Mouse (Mus musculus) kidney, embryonic 14.5 days (tissue): Measurements from ENCODE around the gene Sstr4. TPM values are rescaled to one million over a fixed set of nuclear protein-coding genes. Genes with fewer than 3 reads are reported as not detected.
A peak's percentile ranks its signal among the peaks of the same experiment; 100 is the strongest.

Experiments
- ATAC-seq: fragments of 200-750 bp; cut with Nextera tagmentation; 2 replicates; pipeline ENCODE4 v1.8.0; 2017; ENCODE audit warnings: moderate number of reproducible peaks, mild to moderate bottlenecking, moderate TSS enrichment, moderate library complexity; ENCODE audit not compliant: low FRiP score, low TSS enrichment
- H3K27ac ChIP-seq: fragments of 300-500 bp; sonication (generic); 2 replicates; pipeline ENCODE4 v1.5.1; 2014; ENCODE audit warnings: low read depth, mild to moderate bottlenecking, low read length, moderate library complexity, mixed read lengths
- H3K27me3 ChIP-seq: fragments of 300-500 bp; sonication (generic); 2 replicates; pipeline ENCODE4 v1.6.1; 2014; ENCODE audit warnings: mild to moderate bottlenecking, low read length; ENCODE audit not compliant: control insufficient read depth, insufficient read depth
- H3K36me3 ChIP-seq: fragments of 300-500 bp; sonication (generic); 2 replicates; pipeline ENCODE4 v1.6.1; 2014; ENCODE audit warnings: low read length, mixed read lengths; ENCODE audit not compliant: control insufficient read depth, insufficient read depth
- H3K4me1 ChIP-seq: fragments of 300-500 bp; sonication (generic); 2 replicates; pipeline ENCODE4 v1.6.1; 2014; ENCODE audit warnings: low read length, mixed read lengths; ENCODE audit not compliant: control insufficient read depth, insufficient read depth
- H3K4me2 ChIP-seq: fragments of 300-500 bp; sonication (generic); replicated peaks from 2 replicates; pipeline ENCODE4 v1.6.1; 2014; ENCODE audit warnings: low read depth, mild to moderate bottlenecking, low read length
- H3K4me3 ChIP-seq: fragments of 300-500 bp; sonication (generic); 2 replicates; pipeline ENCODE4 v1.5.1; 2014; ENCODE audit warnings: mild to moderate bottlenecking, low read length
- H3K9ac ChIP-seq: fragments of 300-500 bp; sonication (generic); 2 replicates; pipeline ENCODE4 v1.6.1; 2014; ENCODE audit warnings: low read depth, mild to moderate bottlenecking, low read length, moderate library complexity
- H3K9me3 ChIP-seq: fragments of 300-500 bp; sonication (generic); 2 replicates; pipeline ENCODE4 v1.6.1; 2016; ENCODE audit warnings: low read length; ENCODE audit not compliant: control insufficient read depth
- WGBS: fragments of 180-500 bp; shearing (Covaris S2); extraction: QIAGEN DNeasy Blood & Tissue Kit; methylation state at CpG from one replicate; pipeline ENCODE4 v1.1.7; 2014; 5-methylcytosine and 5-hydroxymethylcytosine counted together
- polyA plus RNA-seq: library from polyadenylated mRNA; unstranded; fragments of >200 nt; fragmentation: Nextera tagmentation; extraction: Ambion mirVana; gene quantifications from 2 replicates; pipeline ENCODE4 v1.2.1, GENCODE M21; 2014

Sstr4 gene
- polyA plus RNA-seq, result 0.36 and 0.45 TPM in 2 replicates

DNA sequence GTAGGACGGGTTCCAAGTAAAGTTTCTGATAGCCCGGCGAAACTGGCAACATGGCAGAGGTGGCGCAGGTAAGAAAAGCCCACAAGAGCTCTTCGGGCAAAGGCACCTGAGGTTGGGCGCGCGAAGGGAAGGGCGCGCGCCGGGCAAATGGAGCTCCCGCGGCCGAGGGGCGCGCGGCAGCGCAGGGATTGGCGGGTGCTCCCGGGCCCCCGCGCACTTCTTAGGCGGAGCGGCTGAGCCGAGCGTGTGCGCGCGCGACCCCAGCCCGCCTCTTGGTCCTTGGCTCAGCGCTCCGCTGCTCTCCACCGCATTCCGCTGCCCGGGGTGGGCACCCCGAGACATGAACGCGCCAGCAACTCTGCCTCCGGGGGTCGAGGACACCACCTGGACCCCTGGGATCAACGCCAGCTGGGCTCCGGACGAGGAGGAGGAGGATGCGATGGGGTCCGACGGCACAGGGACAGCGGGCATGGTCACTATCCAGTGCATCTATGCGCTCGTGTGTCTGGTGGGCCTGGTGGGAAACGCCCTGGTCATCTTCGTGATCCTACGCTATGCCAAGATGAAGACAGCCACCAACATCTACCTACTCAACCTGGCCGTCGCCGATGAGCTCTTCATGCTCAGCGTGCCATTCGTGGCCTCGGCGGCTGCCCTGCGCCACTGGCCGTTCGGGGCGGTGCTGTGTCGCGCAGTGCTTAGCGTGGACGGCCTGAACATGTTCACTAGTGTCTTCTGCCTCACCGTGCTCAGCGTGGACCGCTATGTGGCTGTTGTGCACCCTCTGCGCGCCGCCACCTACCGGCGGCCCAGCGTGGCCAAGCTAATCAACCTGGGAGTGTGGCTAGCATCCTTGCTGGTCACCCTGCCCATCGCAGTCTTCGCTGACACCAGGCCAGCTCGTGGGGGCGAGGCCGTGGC lies at the start of gene Sstr4:
Gene Sstr4 (plus strand): TSS at position 214 of the 921 bp plus-strand sequence.
- H3K9me3 ChIP-seq, result no peaks in the 10 kb centered on the region
- peak within 1 kb of the TSS; percentile 20 for H3K9ac ChIP-seq
- ATAC-seq, result peak; percentile 77
- no peaks in the 10 kb centered on the region for H3K4me1 ChIP-seq
- H3K27ac ChIP-seq, result no peak within 1 kb of the TSS
- 7% methylated on average over 55 of the region's 83 CpGs for WGBS
- H3K36me3 ChIP-seq, result no peaks in the 10 kb centered on the region
- H3K4me2 ChIP-seq, result peak within 1 kb of the TSS; percentile 93
- peaks cover 16% of the 10 kb centered on the region for H3K27me3 ChIP-seq
- H3K4me3 ChIP-seq, result peak within 1 kb of the TSS; percentile 48

DNA sequence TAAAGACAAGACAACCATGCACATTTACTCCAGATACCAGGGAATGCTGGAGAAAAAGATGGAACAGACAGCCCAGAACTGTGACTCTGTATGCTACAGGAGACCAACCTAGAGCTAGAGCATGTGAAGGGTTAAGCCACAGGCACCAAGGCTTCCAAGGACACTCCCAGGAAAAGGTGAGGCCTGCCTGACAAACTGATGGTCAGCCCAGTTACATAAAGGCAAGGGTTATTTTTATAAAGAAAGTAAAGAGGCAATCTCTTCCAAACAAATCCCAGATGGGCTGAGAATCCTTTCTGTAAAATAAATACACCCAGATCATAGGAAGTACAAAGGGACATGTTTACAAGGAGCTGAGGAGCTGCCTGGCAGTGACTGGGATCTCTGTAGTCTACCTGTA lies 49.8 kb upstream of the Sstr4 start:
- Histone ChIP-seq H3K4me2 (no peak overlapping the region), H3K9ac (no peak overlapping the region), H3K27ac (no peak overlapping the region), H3K4me1 (no peaks in the 10 kb centered on the region), H3K4me3 (no peak overlapping the region), H3K9me3 (no peaks in the 10 kb centered on the region), H3K27me3 (no peaks in the 10 kb centered on the region), H3K36me3 (no peaks in the 10 kb centered on the region)
- no peak for ATAC-seq

DNA sequence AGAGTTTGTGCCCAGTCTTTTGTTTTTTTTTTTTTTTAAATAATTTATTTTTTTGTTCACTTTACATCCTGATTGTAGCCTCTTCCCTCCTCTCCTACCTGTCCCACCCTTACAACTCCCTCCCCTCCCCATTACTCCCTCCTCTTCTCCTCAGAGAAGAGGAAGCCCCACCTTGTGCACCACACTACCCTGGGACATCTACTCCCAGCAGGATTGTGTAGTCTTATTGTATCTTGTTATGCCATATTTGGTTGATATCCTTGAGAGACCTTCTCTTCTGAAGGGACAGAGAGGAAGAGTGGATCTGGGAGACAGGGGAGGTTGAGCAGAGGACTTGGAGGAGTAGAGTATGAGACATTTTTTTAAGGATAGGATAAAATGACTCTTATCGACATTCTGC lies 48.2 kb upstream of the Sstr4 start:
- Histone ChIP-seq H3K27ac (no peak overlapping the region), H3K4me3 (no peak overlapping the region), H3K9ac (no peak overlapping the region), H3K9me3 (no peaks in the 10 kb centered on the region), H3K4me1 (no peaks in the 10 kb centered on the region), H3K36me3 (no peaks in the 10 kb centered on the region), H3K27me3 (no peaks in the 10 kb centered on the region), H3K4me2 (no peak overlapping the region)
- ATAC-seq, result no peak
- 88% methylated on average over 1 of the region's 1 CpGs for WGBS

DNA sequence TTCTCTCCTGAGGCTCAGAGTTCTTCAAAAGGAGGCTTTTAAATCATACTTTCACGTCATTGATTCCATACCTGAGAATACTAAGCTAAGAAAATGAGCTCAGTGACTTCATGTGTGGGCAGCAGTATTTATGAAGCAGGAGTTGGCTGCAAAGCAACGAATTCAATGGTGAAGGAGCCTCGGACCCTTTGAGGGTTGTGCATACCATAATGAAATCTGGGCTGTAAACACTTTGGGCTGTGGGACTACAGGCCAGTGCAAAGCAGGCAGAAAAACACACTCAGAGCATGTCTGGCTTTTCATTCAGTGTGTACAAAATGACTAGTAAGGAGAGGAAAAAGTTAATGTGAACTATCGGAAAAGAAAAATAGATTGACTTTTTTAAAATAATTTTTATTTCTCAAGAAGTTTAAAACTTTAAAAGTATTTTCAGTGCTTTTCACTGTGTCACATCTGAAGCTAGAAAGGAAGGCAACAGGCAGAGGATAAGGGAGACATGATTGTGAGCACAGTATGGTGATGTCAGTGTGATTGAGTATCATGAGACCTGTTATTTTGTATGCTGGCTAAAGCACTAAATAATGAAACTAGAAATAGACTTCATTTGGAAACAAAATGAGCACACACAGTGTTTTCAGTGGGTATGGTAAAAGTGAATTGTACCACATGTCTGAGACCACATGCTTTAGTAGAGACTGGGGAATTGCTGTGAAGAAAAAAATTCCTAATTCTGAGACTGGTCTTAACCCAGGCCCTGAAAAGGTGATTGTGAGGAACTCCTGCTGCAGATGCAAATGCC lies 45.4 kb upstream of the Sstr4 start:
- ATAC-seq, result no peak
- no peak overlapping the region for H3K4me3 ChIP-seq

DNA sequence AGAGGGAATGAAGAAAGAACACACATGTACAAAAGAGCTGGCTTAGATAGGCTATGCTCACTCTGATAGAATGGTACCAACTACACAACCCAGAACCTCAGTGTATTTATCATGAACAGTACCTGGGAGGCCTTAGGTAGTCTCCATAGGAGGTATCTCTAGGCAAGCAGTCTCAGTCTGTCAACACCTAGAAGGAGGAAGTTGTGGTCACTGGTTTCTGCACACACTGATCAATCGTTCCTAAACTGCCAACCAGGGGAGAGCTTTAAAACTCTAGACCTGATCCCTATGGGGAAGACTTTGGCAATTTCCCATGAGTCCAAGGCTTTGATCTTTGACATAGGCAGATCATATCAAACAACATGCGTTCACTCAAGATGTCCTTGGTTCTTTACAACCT lies 44.7 kb upstream of the Sstr4 start:
- Histone ChIP-seq H3K9ac (no peak overlapping the region), H3K27ac (no peak overlapping the region), H3K4me3 (no peak overlapping the region), H3K9me3 (no peaks in the 10 kb centered on the region), H3K36me3 (no peaks in the 10 kb centered on the region), H3K4me1 (no peaks in the 10 kb centered on the region), H3K4me2 (no peak overlapping the region), H3K27me3 (no peaks in the 10 kb centered on the region)
- no peak for ATAC-seq
- 54% methylated on average over 2 of the region's 2 CpGs for WGBS

More for the DNA sequence above, 45.4 kb upstream of the Sstr4 start:
- H3K27ac ChIP-seq, result no peak overlapping the region
- H3K9me3 ChIP-seq, result no peaks in the 10 kb centered on the region
- no peaks in the 10 kb centered on the region for H3K4me1 ChIP-seq
- no peaks in the 10 kb centered on the region for H3K36me3 ChIP-seq
- H3K27me3 ChIP-seq, result no peaks in the 10 kb centered on the region
- no peak overlapping the region for H3K9ac ChIP-seq
- WGBS, result 72% methylated on average over 4 of the region's 4 CpGs
- no peak overlapping the region for H3K4me2 ChIP-seq

DNA sequence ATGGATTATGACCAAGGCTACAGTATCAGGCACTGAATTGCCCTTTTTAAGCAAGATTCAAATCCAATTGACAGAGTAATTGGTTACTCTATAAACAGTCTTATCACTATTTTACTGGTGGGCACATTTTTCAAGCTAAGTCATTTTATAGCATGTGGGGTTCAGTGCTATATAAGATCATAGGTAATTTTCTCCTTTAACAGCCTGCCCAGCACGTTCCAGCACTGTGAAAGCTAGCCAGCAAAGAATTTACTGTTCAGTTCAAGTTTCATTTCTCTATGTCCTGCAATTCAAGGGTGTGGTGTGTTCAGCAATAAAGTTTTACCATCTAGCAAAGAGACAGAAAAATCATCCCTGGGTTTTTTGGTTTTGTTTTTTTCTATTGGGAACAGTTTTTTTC lies 42.5 kb upstream of the Sstr4 start:
- ATAC-seq, result no peak
- Histone ChIP-seq H3K9ac (no peak overlapping the region), H3K4me3 (no peak overlapping the region), H3K4me1 (no peaks in the 10 kb centered on the region), H3K36me3 (no peaks in the 10 kb centered on the region), H3K4me2 (no peak overlapping the region), H3K9me3 (no peaks in the 10 kb centered on the region), H3K27ac (no peak overlapping the region), H3K27me3 (no peaks in the 10 kb centered on the region)
- WGBS, result 15% methylated on average over 1 of the region's 1 CpGs

DNA sequence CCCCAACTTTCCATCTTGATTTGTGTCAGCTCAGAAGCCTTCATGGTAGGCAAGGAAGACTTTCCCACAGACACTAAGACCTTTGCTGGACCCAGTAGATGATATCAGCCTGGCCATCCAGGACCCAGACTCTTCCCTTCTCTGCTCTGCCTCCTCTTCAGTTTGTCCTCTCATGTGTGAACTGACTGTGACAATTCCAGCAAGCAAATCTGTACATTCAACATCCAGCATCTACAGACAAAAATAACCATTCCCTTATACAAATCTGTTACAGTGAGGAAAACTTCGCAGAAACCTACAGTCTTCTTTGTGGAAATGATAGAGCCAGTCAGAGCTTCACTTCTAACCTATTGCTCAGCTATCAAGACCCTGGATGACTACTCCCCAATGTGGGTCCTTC lies 38.0 kb upstream of the Sstr4 start:
- Histone ChIP-seq H3K9ac (no peak overlapping the region), H3K4me2 (no peak overlapping the region), H3K36me3 (no peaks in the 10 kb centered on the region), H3K4me3 (no peak overlapping the region), H3K4me1 (no peaks in the 10 kb centered on the region), H3K27ac (no peak overlapping the region), H3K9me3 (no peaks in the 10 kb centered on the region), H3K27me3 (no peaks in the 10 kb centered on the region)
- WGBS, result 89% methylated on average over 1 of the region's 1 CpGs
- ATAC-seq, result no peak

DNA sequence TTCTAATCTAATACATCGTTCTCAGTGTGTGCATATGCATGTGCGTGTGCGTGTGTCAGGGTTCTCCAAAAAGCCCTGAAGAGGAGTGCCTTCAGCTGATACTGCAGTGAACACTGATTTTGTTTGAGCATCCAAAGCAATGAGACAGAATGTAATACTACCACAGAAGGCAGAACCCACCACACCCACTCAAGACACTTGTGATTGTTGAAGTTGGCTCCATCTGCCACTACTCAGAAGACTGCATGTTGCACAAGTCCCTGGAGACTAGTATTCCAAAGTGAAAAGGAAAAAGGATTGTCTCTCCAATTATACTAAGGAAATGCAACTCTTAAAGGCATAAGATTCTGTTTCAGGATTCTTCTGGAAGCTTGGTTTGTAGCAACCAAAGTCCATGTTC lies 30.6 kb upstream of the Sstr4 start:
- Histone ChIP-seq H3K27me3 (no peaks in the 10 kb centered on the region), H3K4me2 (no peak overlapping the region), H3K4me3 (no peak overlapping the region), H3K27ac (no peak overlapping the region), H3K9ac (no peak overlapping the region), H3K9me3 (no peaks in the 10 kb centered on the region), H3K4me1 (no peaks in the 10 kb centered on the region), H3K36me3 (no peaks in the 10 kb centered on the region)
- 90% methylated on average over 3 of the region's 3 CpGs for WGBS
- ATAC-seq, result no peak

DNA sequence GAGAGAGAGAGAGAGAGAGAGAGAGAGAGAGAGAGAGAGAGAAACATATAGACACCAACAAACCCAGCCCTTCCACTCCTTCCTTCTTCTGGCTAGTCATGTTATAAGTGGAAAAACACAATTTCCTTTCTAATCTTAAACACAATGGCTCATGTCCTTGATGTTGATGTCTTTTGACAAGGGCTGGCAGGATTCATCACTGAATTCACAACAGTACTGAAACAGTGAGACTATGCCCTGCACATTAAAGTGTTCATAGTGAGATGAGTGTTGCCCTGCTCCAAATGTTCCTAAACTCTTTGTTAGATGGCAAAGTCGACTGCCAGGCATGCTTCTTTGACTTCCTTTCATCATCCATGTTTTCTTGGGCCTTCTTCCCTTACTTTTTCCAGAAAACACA lies 29.9 kb upstream of the Sstr4 start:
- no peaks in the 10 kb centered on the region for H3K4me1 ChIP-seq
- no peak overlapping the region for H3K27ac ChIP-seq
- no peaks in the 10 kb centered on the region for H3K9me3 ChIP-seq
- H3K36me3 ChIP-seq, result no peaks in the 10 kb centered on the region
- H3K4me2 ChIP-seq, result no peak overlapping the region
- no peaks in the 10 kb centered on the region for H3K27me3 ChIP-seq
- no peak overlapping the region for H3K4me3 ChIP-seq
- 33% methylated on average over 1 of the region's 1 CpGs for WGBS
- no peak overlapping the region for H3K9ac ChIP-seq
- no peak for ATAC-seq
